Mouse (Mus musculus) CH12.LX (cell line): ENCODE data around the gene Smim22. TPM values are rescaled to one million over a fixed set of nuclear protein-coding genes. Genes with fewer than 3 reads are reported as not detected.

ENCODE experiments used
- DNase-seq: peaks from one replicate; pipeline ENCODE4 v3.0.0-alpha.2; 2013; ENCODE audit errors: extremely low read depth
- H3K27ac ChIP-seq: 2 replicates; pipeline ENCODE4 v1.5.1; 2012; ENCODE audit warnings: low read depth, mild to moderate bottlenecking, control low read depth, moderate library complexity; ENCODE audit not compliant: insufficient read depth
- H3K27me3 ChIP-seq: replicated peaks from 2 replicates; pipeline ENCODE3; 2012; ENCODE audit warnings: inconsistent platforms
- H3K36me3 ChIP-seq, 2 experiments: replicated peaks in 1 of 2; 2 replicates each; pipeline versions ENCODE3 to v1.6.1; 2012; ENCODE audit warnings: inconsistent platforms in 1 of 2, low read length in 1 of 2, mild to moderate bottlenecking in 1 of 2, mixed read lengths in 1 of 2, moderate library complexity in 1 of 2; ENCODE audit not compliant: control insufficient read depth in 1 of 2, insufficient read depth in 1 of 2
- H3K4me1 ChIP-seq, 2 experiments: 2 replicates each; pipeline ENCODE4 v1.6.1; 2012; ENCODE audit warnings: inconsistent platforms in 1 of 2, moderate library complexity in 1 of 2; ENCODE audit not compliant: insufficient read depth in 2 of 2, control insufficient read depth in 1 of 2
- H3K4me2 ChIP-seq: 2 replicates; pipeline ENCODE4 v1.6.1; 2012; ENCODE audit warnings: low read depth, mild to moderate bottlenecking, control low read depth; ENCODE audit not compliant: poor library complexity, insufficient read depth, severe bottlenecking
- H3K4me3 ChIP-seq, 3 experiments: fragments of 150-350 bp in 1 of 3; sonication (generic) in 1 of 3; replicated peaks in 1 of 3; 2 replicates each; pipeline versions ENCODE3 to v1.5.1; 2011 to 2012; ENCODE audit warnings: low read depth in 2 of 3, low read length in 2 of 3, mild to moderate bottlenecking in 2 of 3, moderate library complexity in 2 of 3, control low read depth in 1 of 3, improper control_type of control experiment in 1 of 3, inconsistent platforms in 1 of 3, mixed read lengths in 1 of 3; ENCODE audit not compliant: poor library complexity in 1 of 3
- H3K79me2 ChIP-seq: replicated peaks from 2 replicates; pipeline ENCODE4 v1.6.1; 2012; ENCODE audit warnings: mild to moderate bottlenecking, moderate library complexity; ENCODE audit not compliant: control insufficient read depth, poor library complexity, insufficient read depth, severe bottlenecking; ENCODE audit errors: extremely low read depth
- H3K9ac ChIP-seq: 2 replicates; pipeline ENCODE4 v1.6.1; 2012; ENCODE audit warnings: low read depth, mild to moderate bottlenecking, control low read depth, moderate library complexity; ENCODE audit not compliant: insufficient read depth
- H3K9me3 ChIP-seq: replicated peaks from 2 replicates; pipeline ENCODE3; 2012; ENCODE audit warnings: low read length, inconsistent platforms, mixed read lengths
- BHLHE40 ChIP-seq: IDR thresholded peaks from 2 replicates; pipeline ENCODE4 v1.6.1; 2011; ENCODE audit warnings: mild to moderate bottlenecking, low read depth, low read length, improper control_type of control experiment
- CHD1 ChIP-seq: IDR thresholded peaks from 2 replicates; pipeline ENCODE4 v1.6.1; 2012; ENCODE audit warnings: low read depth, low read length, improper control_type of control experiment, inconsistent platforms
- CTCF ChIP-seq, 2 experiments: IDR thresholded peaks in 1 of 2; conservative IDR thresholded peaks in 1 of 2; 2 replicates each; pipeline ENCODE4 v1.5.1; 2011 to 2012; ENCODE audit warnings: low read depth in 2 of 2, low read length in 2 of 2, improper control_type of control experiment in 1 of 2, inconsistent platforms in 1 of 2, mild to moderate bottlenecking in 1 of 2, moderate library complexity in 1 of 2
- E2F4 ChIP-seq: IDR thresholded peaks from 2 replicates; pipeline ENCODE4 v1.6.1; 2011; ENCODE audit warnings: low read depth, low read length, improper control_type of control experiment; ENCODE audit not compliant: insufficient replicate concordance
- ETS1 ChIP-seq: conservative IDR thresholded peaks from 2 replicates; pipeline ENCODE4 v1.6.1; 2012; ENCODE audit warnings: low read depth, mild to moderate bottlenecking, inconsistent platforms, low read length, improper control_type of control experiment, moderate library complexity
- HCFC1 ChIP-seq: IDR thresholded peaks from 2 replicates; pipeline ENCODE4 v1.6.1; 2012; ENCODE audit warnings: low read depth, mild to moderate bottlenecking, inconsistent platforms, low read length, improper control_type of control experiment
- IRF4 ChIP-seq: IDR thresholded peaks from 2 replicates; pipeline ENCODE4 v1.6.1; 2014; ENCODE audit warnings: low read depth, mild to moderate bottlenecking, inconsistent platforms, low read length, improper control_type of control experiment
- JUN ChIP-seq: IDR thresholded peaks from 2 replicates; pipeline ENCODE4 v1.6.1; 2011; ENCODE audit warnings: low read depth, mild to moderate bottlenecking, low read length, improper control_type of control experiment, moderate library complexity; ENCODE audit not compliant: insufficient read depth
- JUND ChIP-seq: conservative IDR thresholded peaks from 2 replicates; pipeline ENCODE4 v1.6.1; 2011; ENCODE audit warnings: low read depth, low read length, improper control_type of control experiment
- KAT2A ChIP-seq: IDR thresholded peaks from 2 replicates; pipeline ENCODE4 v1.6.1; 2012; ENCODE audit warnings: low read length, improper control_type of control experiment, inconsistent platforms; ENCODE audit not compliant: insufficient replicate concordance
- MAFK ChIP-seq: IDR thresholded peaks from 2 replicates; pipeline ENCODE4 v1.6.1; 2011; ENCODE audit warnings: low read length, improper control_type of control experiment; ENCODE audit not compliant: insufficient replicate concordance
- MAX ChIP-seq: IDR thresholded peaks from 2 replicates; pipeline ENCODE4 v1.6.1; 2011; ENCODE audit warnings: low read length, improper control_type of control experiment
- MXI1 ChIP-seq: IDR thresholded peaks from 2 replicates; pipeline ENCODE4 v1.6.1; 2011; ENCODE audit warnings: mild to moderate bottlenecking, low read depth, low read length, improper control_type of control experiment
- NELFE ChIP-seq: IDR thresholded peaks from 2 replicates; pipeline ENCODE4 v1.6.1; 2011; ENCODE audit warnings: low read depth, low read length, improper control_type of control experiment
- POLR2AphosphoS2 ChIP-seq: IDR thresholded peaks from 2 replicates; pipeline ENCODE4 v1.6.1; 2011; ENCODE audit warnings: low read depth, low read length, improper control_type of control experiment
- RAD21 ChIP-seq: IDR thresholded peaks from 2 replicates; pipeline ENCODE4 v1.6.1; 2011; ENCODE audit warnings: low read depth, mild to moderate bottlenecking, low read length, improper control_type of control experiment, moderate library complexity
- TBP ChIP-seq: conservative IDR thresholded peaks from 2 replicates; pipeline ENCODE4 v1.6.1; 2011; ENCODE audit warnings: low read depth, low read length, improper control_type of control experiment
- TCF12 ChIP-seq: IDR thresholded peaks from 2 replicates; pipeline ENCODE4 v1.6.1; 2014; ENCODE audit warnings: low read depth, mild to moderate bottlenecking, inconsistent platforms, low read length, improper control_type of control experiment
- USF2 ChIP-seq: conservative IDR thresholded peaks from 2 replicates; pipeline ENCODE4 v1.6.1; 2011; ENCODE audit warnings: low read depth, low read length, improper control_type of control experiment
- ZKSCAN1 ChIP-seq: IDR thresholded peaks from 2 replicates; pipeline ENCODE4 v1.6.1; 2012; ENCODE audit warnings: low read depth, inconsistent platforms, low read length, improper control_type of control experiment, borderline replicate concordance
- ZMIZ1 ChIP-seq: IDR thresholded peaks from 2 replicates; pipeline ENCODE4 v1.6.1; 2012; ENCODE audit warnings: low read depth, mild to moderate bottlenecking, inconsistent platforms, low read length, improper control_type of control experiment
- ZNF384 ChIP-seq: IDR thresholded peaks from 2 replicates; pipeline ENCODE4 v1.6.1; 2012; ENCODE audit warnings: low read depth, low read length, improper control_type of control experiment, inconsistent platforms
- dilution Hi-C: fragments of 300-500 bp; cut with MboI; formaldehyde crosslinking; loops from 2 replicates; pipeline ENCODE4 v1.14.3; 2020; ENCODE audit warnings: low sequenced_read_pairs; ENCODE audit not compliant: extremely low pct_unique_long_range_greater_than_20kb, extremely low pct_ligation_motif_present
- in situ Hi-C: fragments of 300-500 bp; cut with MboI; formaldehyde crosslinking; loops from 3 replicates; pipeline ENCODE4 v1.14.3; 2019; ENCODE audit warnings: low sequenced_read_pairs, low pct_ligation_motif_present, low pct_unique_long_range_greater_than_20kb, mixed read lengths
- polyA plus RNA-seq: library from polyadenylated mRNA; unstranded; fragments of >175 nt; gene quantifications from 2 replicates; pipeline ENCODE4 v1.2.1, GENCODE M21; 2012; ENCODE audit warnings: low read depth; ENCODE audit not compliant: insufficient read length
- total RNA-seq, 2 experiments: library from RNA; depleted of rRNA; stranded (reverse); fragments of 300-350 nt in 1 of 2; fragments of >200 nt in 1 of 2; gene quantifications; 2 replicates each; pipeline ENCODE4 v1.2.3; 2012 to 2014

The Smim22 gene
- total and polyA plus RNA-seq, 3 experiments, result not detected

- peak; percentile 60; the same call in 1 of the 2 replicates for TF ChIP-seq MAX
- no peak for TF ChIP-seq ZNF384
- peak; percentile 96 for TF ChIP-seq ZMIZ1
- peak; percentile 53 for TF ChIP-seq HCFC1
- TF ChIP-seq BHLHE40, result peak; percentile 68; the same call in 1 of the 2 replicates
- peak; percentile 96 for TF ChIP-seq POLR2AphosphoS2
- TF ChIP-seq E2F4, result peak; percentile 67; the same call in 1 of the 2 replicates
- TF ChIP-seq ETS1, result no peak
- TF ChIP-seq ZKSCAN1, result 0 out of 2 replicates have a peak, but pooled peaks have one; percentile 17
- TF ChIP-seq TBP, result 0 out of 2 replicates have a peak, but pooled peaks have one; percentile 36
- TF ChIP-seq KAT2A, result 0 out of 2 replicates have a peak, but pooled peaks have one; percentile 61
- TF ChIP-seq JUND, result no peak
- TF ChIP-seq TCF12, result peak; percentile 81
Observed at GRCm38 (mm10) chr16:5013054-5013838, 6.2 kb downstream of the Smim22 start, which contains the start of gene Rogdi (continued).

- peak; percentile 40 for DNase-seq
- Histone ChIP-seq H3K4me3 (no peak overlapping the region), H3K36me3 (peaks cover 49 to 68% of the 10 kb centered on the region in 2 experiments), H3K4me1 (peaks cover 19 to 48% of the 10 kb centered on the region in 2 experiments), H3K9me3 (no peaks in the 10 kb centered on the region), H3K27ac (no peak overlapping the region), H3K9ac (no peak overlapping the region), H3K4me2 (no peak overlapping the region), H3K27me3 (no peaks in the 10 kb centered on the region), H3K79me2 (no peaks in the 10 kb centered on the region)
- dilution Hi-C loops, result no loop called here
- in situ Hi-C loops, result no loop called here
- TF ChIP-seq MXI1 (no peak), JUN (no peak), ETS1 (no peak), CHD1 (no peak), RAD21 (no peak), MAX (no peak), E2F4 (no peak), NELFE (no peak), POLR2AphosphoS2 (no peak), BHLHE40 (no peak), USF2 (no peak), CTCF (conservative IDR thresholded peaks at IDR 0.05 in 1 of 2, IDR thresholded peaks at IDR 0.05 in 1 of 2; ENCODE audit: low read depth in 2 of 2, low read length in 2 of 2) (no peak), MAFK (no peak), IRF4 (no peak)
Observed at GRCm38 (mm10) chr16:5014578-5014977, 7.5 kb downstream of the Smim22 start.
